In genomic region chr7:116654466-116654865, GRCm38 (mm10) we compare ENCODE assay signal across 18 mouse cellular contexts.
DNase-seq lines count a peak whose midpoint lies in the region; ATAC-seq lines count a peak whose summit lies in the region.
"Had no signal": no experiment of that assay in that cellular context is flagged by ENCODE, and none has a peak within 500 bp of the region (broad histone marks: within the 10 kb centered on the region; RNA-seq: fewer than 3 reads in every experiment).

No protein-coding gene starts in this region.

- DNase-seq in 3134 (ENCODE audit: extremely low read depth, insufficient read length, low spot score) (peak; percentile 9), ES-CJ7 (ENCODE audit: low read depth, low spot score) (peak; percentile 15)
- DNase-seq in heart, postnatal 14 days: no peak
- no peak for DNase-seq in left cerebral cortex, postnatal 10 days (ENCODE audit: extremely low spot score in 1 of 2, low spot score in 2 of 2)
- DNase-seq: adrenal gland, adult 8-10 months; cerebellum, adult 11-12 months; lung, postnatal 10 days; right cerebral cortex, postnatal 14 days had no signal

- H3K9me3 ChIP-seq in embryonic facial prominence, embryonic 13.5 days: no peaks in the 10 kb centered on the region
- H3K9me3 ChIP-seq in kidney, embryonic 16.5 days (ENCODE audit: low read length): no peaks in the 10 kb centered on the region
- H3K9me3 ChIP-seq: heart, embryonic 15.5 days; limb, embryonic 15.5 days; midbrain, embryonic 13.5 days; neural tube, embryonic 13.5 days had no signal

- no peaks in the 10 kb centered on the region for H3K36me3 ChIP-seq in embryonic facial prominence, embryonic 13.5 days
- no peaks in the 10 kb centered on the region for H3K36me3 ChIP-seq in kidney, embryonic 16.5 days (ENCODE audit: insufficient read depth, low read length)
- H3K36me3 ChIP-seq: G1E; heart, embryonic 15.5 days; limb, embryonic 15.5 days; midbrain, embryonic 13.5 days; neural tube, embryonic 13.5 days had no signal

- ATAC-seq in embryonic facial prominence, embryonic 13.5 days (ENCODE audit: insufficient number of reproducible peaks, insufficient read depth, low FRiP score, low TSS enrichment, low read depth): 0 out of 2 replicates have a peak, but pooled peaks have one; percentile 49
- ATAC-seq in kidney, embryonic 16.5 days (ENCODE audit: low FRiP score, low TSS enrichment): peak; percentile 42; the same call in 1 of the 2 replicates
- no peak for ATAC-seq in megakaryocyte progenitor cell, adult 5-6 weeks (replicated peaks; ENCODE audit: poor library complexity)
- ATAC-seq: midbrain, embryonic 13.5 days had no signal

- peaks cover 5% of the 10 kb centered on the region; the same call in 1 of the 2 replicates for H3K27me3 ChIP-seq in embryonic facial prominence, embryonic 13.5 days
- H3K27me3 ChIP-seq in kidney, embryonic 16.5 days (ENCODE audit: insufficient read depth, low read length): no peaks in the 10 kb centered on the region
- H3K27me3 ChIP-seq: heart, embryonic 15.5 days; limb, embryonic 15.5 days; midbrain, embryonic 13.5 days; neural tube, embryonic 13.5 days had no signal

- intact Hi-C loops in heart, postnatal 14 days (cut with DNase I): no loop called here
- intact Hi-C loops in left cerebral cortex, postnatal 10 days (cut with DNase I): no loop called here

- H3K4me3 ChIP-seq in embryonic facial prominence, embryonic 13.5 days: no peak overlapping the region
- no peak overlapping the region for H3K4me3 ChIP-seq in kidney, embryonic 16.5 days (ENCODE audit: low read length)
- H3K4me3 ChIP-seq: erythroblast, embryonic 14.5 days; heart, embryonic 15.5 days; limb, embryonic 15.5 days; midbrain, embryonic 13.5 days; neural tube, embryonic 13.5 days had no signal

- 19% methylated on average over 10 of the region's 10 CpGs for WGBS in embryonic facial prominence, embryonic 13.5 days
- WGBS in kidney, embryonic 16.5 days: 49% methylated on average over 10 of the region's 10 CpGs

- peaks cover 14% of the 10 kb centered on the region for H3K4me1 ChIP-seq in embryonic facial prominence, embryonic 13.5 days
- no peaks in the 10 kb centered on the region for H3K4me1 ChIP-seq in kidney, embryonic 16.5 days (ENCODE audit: insufficient read depth, low read length)
- H3K4me1 ChIP-seq: heart, embryonic 15.5 days; limb, embryonic 15.5 days; midbrain, embryonic 13.5 days; neural tube, embryonic 13.5 days had no signal

- no peak overlapping the region for H3K9ac ChIP-seq in embryonic facial prominence, embryonic 13.5 days
- no peak overlapping the region for H3K9ac ChIP-seq in kidney, embryonic 16.5 days (replicated peaks; ENCODE audit: low read length)
- H3K9ac ChIP-seq: heart, embryonic 15.5 days; limb, embryonic 15.5 days; midbrain, embryonic 13.5 days; neural tube, embryonic 13.5 days had no signal

- peak overlapping the region; percentile 16 for H3K4me2 ChIP-seq in embryonic facial prominence, embryonic 13.5 days
- H3K4me2 ChIP-seq in kidney, embryonic 16.5 days (replicated peaks; ENCODE audit: low read depth, low read length): no peak overlapping the region
- H3K4me2 ChIP-seq: heart, embryonic 15.5 days; limb, embryonic 15.5 days; midbrain, embryonic 13.5 days; neural tube, embryonic 13.5 days had no signal

- no peak overlapping the region for H3K27ac ChIP-seq in embryonic facial prominence, embryonic 13.5 days
- H3K27ac ChIP-seq in kidney, embryonic 16.5 days (ENCODE audit: low read length): no peak overlapping the region
- H3K27ac ChIP-seq: heart, embryonic 15.5 days; kidney, postnatal 0 days; limb, embryonic 15.5 days; midbrain, embryonic 13.5 days; neural tube, embryonic 13.5 days had no signal

Comparison
In these comparisons a context has a peak if more than half of its experiments do, and no peak if none do; other contexts are left out.
1. DNase-seq: peak in 3134 (single experiment) and ES-CJ7 (single experiment); none in heart, postnatal 14 days (0 of 2) and left cerebral cortex, postnatal 10 days (0 of 2).